Mouse (Mus musculus) hindbrain, embryonic 12.5 days (tissue): ENCODE results near the gene Vmn1r200. TPM values are rescaled to one million over a fixed set of nuclear protein-coding genes. Genes with fewer than 3 reads are reported as not detected.
"Not testable (repeated sequence)": the region's sequence is repeated elsewhere in the genome, so short reads cannot be mapped to it uniquely, and the experiment has no call there.

Experiments used
- ATAC-seq: fragments of 200-750 bp; cut with Nextera tagmentation; 2 replicates; pipeline ENCODE4 v1.8.0; 2017; ENCODE audit warnings: moderate TSS enrichment; ENCODE audit not compliant: low FRiP score
- H3K27ac ChIP-seq: fragments of 300-500 bp; sonication (generic); 2 replicates; pipeline ENCODE4 v1.5.1; 2016; ENCODE audit warnings: mild to moderate bottlenecking
- H3K27me3 ChIP-seq: fragments of 300-500 bp; sonication (generic); 2 replicates; pipeline ENCODE4 v1.6.1; 2016; ENCODE audit warnings: mild to moderate bottlenecking
- H3K36me3 ChIP-seq: fragments of 300-500 bp; sonication (generic); 2 replicates; pipeline ENCODE4 v1.6.1; 2016; ENCODE audit warnings: mild to moderate bottlenecking
- H3K4me1 ChIP-seq: fragments of 300-500 bp; sonication (generic); 2 replicates; pipeline ENCODE4 v1.6.1; 2016
- H3K4me2 ChIP-seq: fragments of 300-500 bp; sonication (generic); replicated peaks from 2 replicates; pipeline ENCODE4 v1.6.1; 2016; ENCODE audit warnings: mild to moderate bottlenecking
- H3K4me3 ChIP-seq: fragments of 300-500 bp; sonication (generic); 2 replicates; pipeline ENCODE4 v1.5.1; 2016; ENCODE audit warnings: mild to moderate bottlenecking
- H3K9ac ChIP-seq: fragments of 300-500 bp; sonication (generic); 2 replicates; pipeline ENCODE4 v1.6.1; 2016; ENCODE audit warnings: mild to moderate bottlenecking, moderate library complexity
- H3K9me3 ChIP-seq: fragments of 300-500 bp; sonication (generic); replicated peaks from 2 replicates; pipeline ENCODE4 v1.6.1; 2016; ENCODE audit warnings: mild to moderate bottlenecking
- WGBS: fragments of 180-500 bp; shearing (Covaris S2); methylation state at CpG from one replicate; pipeline ENCODE4 v1.1.7; 2016; 5-methylcytosine and 5-hydroxymethylcytosine counted together
- polyA plus RNA-seq: library from polyadenylated mRNA; unstranded; fragments of >200 nt; fragmentation: Nextera tagmentation; extraction: Ambion mirVana; gene quantifications from 2 replicates; pipeline ENCODE4 v1.2.1, GENCODE M21; 2016

The Vmn1r200 gene
- not detected in 2 replicates for polyA plus RNA-seq

- no peak for ATAC-seq
- H3K27ac ChIP-seq, result no peak within 1 kb of the TSS
- H3K4me2 ChIP-seq, result no peak within 1 kb of the TSS
- no peak within 1 kb of the TSS for H3K4me3 ChIP-seq
- H3K9me3 ChIP-seq, result no peaks in the 10 kb centered on the region
- no peaks in the 10 kb centered on the region for H3K36me3 ChIP-seq
- no peak within 1 kb of the TSS for H3K9ac ChIP-seq
- no peaks in the 10 kb centered on the region for H3K4me1 ChIP-seq
- 43% methylated on average over 3 of the region's 3 CpGs for WGBS
- H3K27me3 ChIP-seq, result no peaks in the 10 kb centered on the region
Measured at GRCm38 (mm10) chr13:22390073-22390472, at the start of gene Vmn1r200. Gene Vmn1r200 (plus strand): TSS chr13:22390373.

GRCm38 (mm10) chr13:22350064-22350463 is 40.1 kb upstream of the Vmn1r200 start, which contains the start of gene Vmn1r198:
Gene Vmn1r198 (plus strand): TSS chr13:22350364.
- no peak within 1 kb of the TSS for H3K27ac ChIP-seq
- H3K9ac ChIP-seq, result no peak within 1 kb of the TSS
- no peak within 1 kb of the TSS for H3K4me2 ChIP-seq
- H3K4me3 ChIP-seq, result no peak within 1 kb of the TSS
- no peaks in the 10 kb centered on the region for H3K9me3 ChIP-seq
- ATAC-seq, result no peak
- H3K4me1 ChIP-seq, result no peaks in the 10 kb centered on the region
- WGBS, result 38% methylated on average over 1 of the region's 1 CpGs
- H3K36me3 ChIP-seq, result no peaks in the 10 kb centered on the region
- H3K27me3 ChIP-seq, result no peaks in the 10 kb centered on the region

- H3K4me2 ChIP-seq, result no peak overlapping the region
- H3K4me3 ChIP-seq, result no peak overlapping the region
- H3K27me3 ChIP-seq, result no peaks in the 10 kb centered on the region
- no peaks in the 10 kb centered on the region for H3K36me3 ChIP-seq
- H3K27ac ChIP-seq, result no peak overlapping the region
- H3K4me1 ChIP-seq, result no peaks in the 10 kb centered on the region
- no peaks in the 10 kb centered on the region for H3K9me3 ChIP-seq
- 82% methylated on average over 1 of the region's 1 CpGs for WGBS
- ATAC-seq, result no peak
- H3K9ac ChIP-seq, result no peak overlapping the region
Measured at GRCm38 (mm10) chr13:22350813-22351212, 39.4 kb upstream of the Vmn1r200 start.

GRCm38 (mm10) chr13:22379518-22379917 is 10.7 kb upstream of the Vmn1r200 start, which contains the start of gene Vmn1r199:
Gene Vmn1r199 (plus strand): TSS chr13:22379818.
- no peak within 1 kb of the TSS for H3K27ac ChIP-seq
- no peaks in the 10 kb centered on the region for H3K36me3 ChIP-seq
- no peak within 1 kb of the TSS for H3K9ac ChIP-seq
- H3K4me3 ChIP-seq, result no peak within 1 kb of the TSS
- H3K4me1 ChIP-seq, result no peaks in the 10 kb centered on the region
- no peak within 1 kb of the TSS for H3K4me2 ChIP-seq
- WGBS, result 85% methylated on average over 2 of the region's 2 CpGs
- H3K27me3 ChIP-seq, result no peaks in the 10 kb centered on the region
- H3K9me3 ChIP-seq, result no peaks in the 10 kb centered on the region
- no peak for ATAC-seq

- not testable (repeated sequence) for H3K9ac ChIP-seq, H3K27ac ChIP-seq, H3K27me3 ChIP-seq, H3K36me3 ChIP-seq, H3K4me2 ChIP-seq, ATAC-seq, H3K4me3 ChIP-seq, H3K9me3 ChIP-seq, H3K4me1 ChIP-seq
- WGBS, result 75% methylated on average over 3 of the region's 3 CpGs
Measured at GRCm38 (mm10) chr13:22381128-22381527, 9.0 kb upstream of the Vmn1r200 start.

- Histone ChIP-seq H3K9ac (no peak overlapping the region), H3K4me2 (no peak overlapping the region), H3K9me3 (no peaks in the 10 kb centered on the region), H3K36me3 (no peaks in the 10 kb centered on the region), H3K27ac (no peak overlapping the region), H3K4me3 (no peak overlapping the region), H3K4me1 (no peaks in the 10 kb centered on the region), H3K27me3 (no peaks in the 10 kb centered on the region)
- 82% methylated on average over 3 of the region's 3 CpGs for WGBS
- ATAC-seq, result no peak
Measured at GRCm38 (mm10) chr13:22383401-22383800, 6.8 kb upstream of the Vmn1r200 start.

- Histone ChIP-seq H3K4me3 (no peak overlapping the region), H3K9me3 (no peaks in the 10 kb centered on the region), H3K27ac (no peak overlapping the region), H3K9ac (no peak overlapping the region), H3K4me1 (no peaks in the 10 kb centered on the region), H3K27me3 (no peaks in the 10 kb centered on the region), H3K4me2 (no peak overlapping the region), H3K36me3 (no peaks in the 10 kb centered on the region)
- ATAC-seq, result no peak
- 81% methylated on average over 1 of the region's 1 CpGs for WGBS
Measured at GRCm38 (mm10) chr13:22387050-22387449, 3.1 kb upstream of the Vmn1r200 start.

- no peak for ATAC-seq
- Histone ChIP-seq H3K27me3 (no peaks in the 10 kb centered on the region), H3K9me3 (peaks cover 19% of the 10 kb centered on the region), H3K4me3 (no peak overlapping the region), H3K9ac (no peak overlapping the region), H3K36me3 (no peaks in the 10 kb centered on the region), H3K4me1 (no peaks in the 10 kb centered on the region), H3K27ac (no peak overlapping the region), H3K4me2 (no peak overlapping the region)
- WGBS, result 60% methylated on average over 1 of the region's 1 CpGs
Measured at GRCm38 (mm10) chr13:22402978-22403377, 12.8 kb downstream of the Vmn1r200 start.

Other genes with a start within 250 kb of the Vmn1r200 start
- gene Vmn1r191, start 206.4 kb upstream of the Vmn1r200 start, polyA plus RNA-seq, result not detected in 2 replicates
- gene Vmn1r192, start 199.2 kb upstream of the Vmn1r200 start, polyA plus RNA-seq, result not detected in 2 replicates
- gene Vmn1r193, start 167.2 kb upstream of the Vmn1r200 start, polyA plus RNA-seq, result not detected in 2 replicates
- gene Vmn1r194, start 146.2 kb upstream of the Vmn1r200 start, polyA plus RNA-seq, result not detected in 2 replicates
- not detected in 2 replicates for gene Vmn1r195, start 119.9 kb upstream of the Vmn1r200 start, polyA plus RNA-seq
- not detected in 2 replicates for gene Vmn1r196, start 100.5 kb upstream of the Vmn1r200 start, polyA plus RNA-seq
- gene Vmn1r197, start 65.8 kb upstream of the Vmn1r200 start, polyA plus RNA-seq, result not detected in 2 replicates
- gene Vmn1r198, start 40.0 kb upstream of the Vmn1r200 start, polyA plus RNA-seq, result not detected in 2 replicates
- gene Vmn1r199, start 10.6 kb upstream of the Vmn1r200 start, polyA plus RNA-seq, result not detected in 2 replicates
- gene Vmn1r201, start 81.5 kb downstream of the Vmn1r200 start, polyA plus RNA-seq, result not detected in 2 replicates
- not detected in 2 replicates for gene Vmn1r202, start 115.0 kb downstream of the Vmn1r200 start, polyA plus RNA-seq
- gene Vmn1r203, start 127.7 kb downstream of the Vmn1r200 start, polyA plus RNA-seq, result not detected in 2 replicates
- gene Vmn1r204, start 162.8 kb downstream of the Vmn1r200 start, polyA plus RNA-seq, result not detected in 2 replicates
- gene Vmn1r205, start 202.6 kb downstream of the Vmn1r200 start, polyA plus RNA-seq, result not detected in 2 replicates
- not detected in 2 replicates for gene Vmn1r206, start 233.9 kb downstream of the Vmn1r200 start, polyA plus RNA-seq